Comparison of ENCODE assay signal across 15 mouse cellular contexts in the genomic region with DNA sequence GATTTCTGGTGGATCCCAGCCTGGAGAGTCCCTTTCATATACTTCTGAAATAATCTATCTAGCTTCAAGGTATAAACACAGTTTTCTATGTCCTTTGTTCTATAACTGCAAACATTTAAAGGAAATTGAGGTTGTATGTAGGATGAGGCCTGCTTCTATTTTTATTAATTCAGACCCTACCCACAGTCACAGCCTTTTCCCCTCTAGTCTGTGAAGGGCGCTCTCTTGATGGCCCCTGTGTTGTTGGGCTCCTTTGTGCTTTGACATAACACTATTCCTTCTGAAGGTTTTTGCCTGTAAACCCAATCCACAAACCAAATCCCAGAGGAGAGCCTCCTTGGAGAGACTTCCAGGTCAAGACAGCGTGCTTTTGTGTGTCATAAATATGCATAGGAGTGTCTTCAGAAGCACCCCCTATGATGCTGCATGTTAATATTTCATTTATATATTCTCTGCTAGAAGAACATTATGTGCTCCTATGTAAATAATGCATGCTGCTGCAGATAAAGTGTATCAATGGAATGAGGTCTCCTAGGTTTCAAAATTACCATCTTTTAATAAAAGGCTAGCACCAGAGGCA.
DNase-seq lines count a peak whose midpoint lies in the region; ATAC-seq and TF ChIP-seq lines count a peak whose summit lies in the region.
"Had no signal": no experiment of that assay in that cellular context is flagged by ENCODE, and none has a peak within 500 bp of the region (broad histone marks: within the 10 kb centered on the region; RNA-seq: fewer than 3 reads in every experiment).

No protein-coding gene starts in this region.

- H3K27ac ChIP-seq in gastrocnemius, adult 2 months = peak overlapping the region; percentile 81
- peak overlapping the region; percentile 73 for H3K27ac ChIP-seq in kidney, embryonic 16.5 days (ENCODE audit: low read length)
- peak overlapping the region; percentile 47 for H3K27ac ChIP-seq in brown adipose tissue, adult 24 weeks (replicated peaks; ENCODE audit: low read depth, low read length)
- peak overlapping the region; percentile 48 for H3K27ac ChIP-seq in midbrain, embryonic 15.5 days
- H3K27ac ChIP-seq: forebrain, embryonic 15.5 days; limb, embryonic 13.5 days had no signal

- no peaks in the 10 kb centered on the region for H3K36me3 ChIP-seq in kidney, embryonic 16.5 days (ENCODE audit: insufficient read depth, low read length)
- H3K36me3 ChIP-seq in midbrain, embryonic 15.5 days (replicated peaks) = no peaks in the 10 kb centered on the region
- H3K36me3 ChIP-seq: forebrain, embryonic 15.5 days; heart, embryonic 12.5 days; limb, embryonic 13.5 days had no signal

- H3K27me3 ChIP-seq in kidney, embryonic 16.5 days (ENCODE audit: insufficient read depth, low read length) = no peaks in the 10 kb centered on the region
- no peaks in the 10 kb centered on the region for H3K27me3 ChIP-seq in midbrain, embryonic 15.5 days (replicated peaks)
- H3K27me3 ChIP-seq: forebrain, embryonic 15.5 days; heart, embryonic 12.5 days; limb, embryonic 13.5 days had no signal

- H3K4me3 ChIP-seq in gastrocnemius, adult 2 months = no peak overlapping the region
- H3K4me3 ChIP-seq in kidney, embryonic 16.5 days (ENCODE audit: low read length) = no peak overlapping the region
- no peak overlapping the region for H3K4me3 ChIP-seq in brown adipose tissue, adult 24 weeks (ENCODE audit: insufficient read depth, low read depth, low read length)
- no peak overlapping the region for H3K4me3 ChIP-seq in midbrain, embryonic 15.5 days
- H3K4me3 ChIP-seq: forebrain, embryonic 15.5 days; heart, embryonic 12.5 days; limb, embryonic 13.5 days had no signal

- intact Hi-C loops in gastrocnemius, adult 2 months (cut with DNase I) = no loop called here

- no peak for TF ChIP-seq CTCF in gastrocnemius, adult 2 months (IDR thresholded peaks at IDR 0.05)

- 76% methylated on average over 2 of the region's 2 CpGs for WGBS in kidney, embryonic 16.5 days
- WGBS in midbrain, embryonic 15.5 days = 49% methylated on average over 2 of the region's 2 CpGs

- H3K4me2 ChIP-seq in kidney, embryonic 16.5 days (replicated peaks; ENCODE audit: low read depth, low read length) = no peak overlapping the region
- no peak overlapping the region for H3K4me2 ChIP-seq in midbrain, embryonic 15.5 days
- H3K4me2 ChIP-seq: forebrain, embryonic 15.5 days; heart, embryonic 12.5 days; limb, embryonic 13.5 days had no signal

- H3K4me1 ChIP-seq in kidney, embryonic 16.5 days (ENCODE audit: insufficient read depth, low read length) = peaks cover 7% of the 10 kb centered on the region; the same call in 1 of the 2 replicates
- peaks cover 11% of the 10 kb centered on the region; the same call in 1 of the 2 replicates for H3K4me1 ChIP-seq in brown adipose tissue, adult 24 weeks (ENCODE audit: control insufficient read depth, insufficient read depth, insufficient read length, low read length)
- H3K4me1 ChIP-seq in midbrain, embryonic 15.5 days = peaks cover 5% of the 10 kb centered on the region; the same call in 1 of the 2 replicates
- H3K4me1 ChIP-seq: forebrain, embryonic 15.5 days; heart, embryonic 12.5 days; limb, embryonic 13.5 days had no signal

- no peaks in the 10 kb centered on the region for H3K9me3 ChIP-seq in kidney, embryonic 16.5 days (ENCODE audit: low read length)
- no peaks in the 10 kb centered on the region for H3K9me3 ChIP-seq in midbrain, embryonic 15.5 days
- H3K9me3 ChIP-seq: forebrain, embryonic 15.5 days; heart, embryonic 12.5 days; limb, embryonic 13.5 days had no signal

- no peak overlapping the region for H3K9ac ChIP-seq in kidney, embryonic 16.5 days (replicated peaks; ENCODE audit: low read length)
- H3K9ac ChIP-seq in midbrain, embryonic 15.5 days = no peak overlapping the region
- H3K9ac ChIP-seq: forebrain, embryonic 15.5 days; heart, embryonic 12.5 days; limb, embryonic 13.5 days had no signal

- peak; percentile 23; the same call in 1 of the 2 replicates for ATAC-seq in kidney, embryonic 16.5 days (ENCODE audit: low FRiP score, low TSS enrichment)
- peak; percentile 89 for ATAC-seq in midbrain, embryonic 15.5 days (replicated peaks)
- ATAC-seq in megakaryocyte-erythroid progenitor cell, adult 5-6 weeks (replicated peaks; ENCODE audit: low FRiP score, low TSS enrichment, poor library complexity, severe bottlenecking) = no peak
- ATAC-seq: forebrain, embryonic 15.5 days; intestine, postnatal 0 days; lung, postnatal 0 days had no signal

- DNase-seq in gastrocnemius, adult 2 months = no peak
- DNase-seq in gastrocnemius, adult 8-10 months (ENCODE audit: low spot score in 2 of 2) = no peak
- no peak for DNase-seq in kidney, postnatal 14 days
- DNase-seq in spleen, postnatal 14 days (ENCODE audit: low spot score in 2 of 2) = no peak
- DNase-seq: cerebellum, adult 11-12 months; gastrocnemius, postnatal 10 days had no signal
